Mouse (Mus musculus): Measurements from ENCODE around the gene Pdk2. TPM values are rescaled to one million over a fixed set of nuclear protein-coding genes. Genes with fewer than 3 reads are reported as not detected.
A peak's percentile ranks its signal among the peaks of the same experiment; 100 is the strongest.

Pdk2 gene
- 30.0 and 46.5 TPM in 2 replicates for polyA plus RNA-seq (2014; fragmentation: Nextera tagmentation; extraction: Ambion mirVana)

GRCm38 (mm10) chr11:95041139-95041609 is at the start of gene Pdk2:
Gene Pdk2 (minus strand): TSS chr11:95041354.
- peak within 1 kb of the TSS; percentile 61 for H3K27ac ChIP-seq (ENCODE audit: low read depth, low read length)
- 0% methylated on average over 41 of the region's 41 CpGs for WGBS
- peak; percentile 96 for ATAC-seq (ENCODE audit: low FRiP score, low TSS enrichment)
- H3K9me3 ChIP-seq (ENCODE audit: control insufficient read depth, low read length) = no peaks in the 10 kb centered on the region
- H3K4me1 ChIP-seq (ENCODE audit: control insufficient read depth, insufficient read depth, low read length) = peaks cover 10% of the 10 kb centered on the region; the same call in 1 of the 2 replicates
- peak within 1 kb of the TSS; percentile 83 for H3K4me2 ChIP-seq (replicated peaks; ENCODE audit: low read depth, low read length)
- peak within 1 kb of the TSS; percentile 58 for H3K9ac ChIP-seq (ENCODE audit: low read depth, low read length)
- no peaks in the 10 kb centered on the region for H3K27me3 ChIP-seq (ENCODE audit: control insufficient read depth, insufficient read depth, low read length)
- peaks cover 6% of the 10 kb centered on the region; the same call in 1 of the 2 replicates for H3K36me3 ChIP-seq (ENCODE audit: control insufficient read depth, insufficient read depth, low read length)
- H3K4me3 ChIP-seq (ENCODE audit: low read length) = peak within 1 kb of the TSS; percentile 65

- no peak for ATAC-seq (ENCODE audit: low FRiP score, low TSS enrichment)
- WGBS = 54% methylated on average over 16 of the region's 16 CpGs
These were observed 48.0 kb upstream of the Pdk2 start for GRCm38 (mm10) chr11:95088857-95089779.

GRCm38 (mm10) chr11:95088286-95088685 is 47.1 kb upstream of the Pdk2 start:
- no peak for ATAC-seq (ENCODE audit: low FRiP score, low TSS enrichment)
- no peak overlapping the region for H3K4me3 ChIP-seq (ENCODE audit: low read length)
- WGBS = 70% methylated on average over 7 of the region's 7 CpGs

More at GRCm38 (mm10) chr11:95088857-95089779, 48.0 kb upstream of the Pdk2 start:
- no peak overlapping the region for H3K9ac ChIP-seq (ENCODE audit: low read depth, low read length)
- H3K4me2 ChIP-seq (replicated peaks; ENCODE audit: low read depth, low read length) = no peak overlapping the region
- H3K4me1 ChIP-seq (ENCODE audit: control insufficient read depth, insufficient read depth, low read length) = peaks cover 30% of the 10 kb centered on the region
- H3K27ac ChIP-seq (ENCODE audit: low read depth, low read length) = no peak overlapping the region
- H3K9me3 ChIP-seq (ENCODE audit: control insufficient read depth, low read length) = no peaks in the 10 kb centered on the region
- no peaks in the 10 kb centered on the region for H3K27me3 ChIP-seq (ENCODE audit: control insufficient read depth, insufficient read depth, low read length)
- H3K36me3 ChIP-seq (ENCODE audit: control insufficient read depth, insufficient read depth, low read length) = no peaks in the 10 kb centered on the region
- H3K4me3 ChIP-seq (ENCODE audit: low read length) = no peak overlapping the region

GRCm38 (mm10) chr11:95087301-95088228 is 46.4 kb upstream of the Pdk2 start:
- 71% methylated on average over 17 of the region's 17 CpGs for WGBS
- H3K4me3 ChIP-seq (ENCODE audit: low read length) = no peak overlapping the region
- no peak overlapping the region for H3K9ac ChIP-seq (ENCODE audit: low read depth, low read length)
- ATAC-seq (ENCODE audit: low FRiP score, low TSS enrichment) = no peak
- no peaks in the 10 kb centered on the region for H3K36me3 ChIP-seq (ENCODE audit: control insufficient read depth, insufficient read depth, low read length)
- H3K27ac ChIP-seq (ENCODE audit: low read depth, low read length) = no peak overlapping the region; the same call in 1 of the 2 replicates
- H3K4me2 ChIP-seq (replicated peaks; ENCODE audit: low read depth, low read length) = no peak overlapping the region
- no peaks in the 10 kb centered on the region for H3K27me3 ChIP-seq (ENCODE audit: control insufficient read depth, insufficient read depth, low read length)
- no peaks in the 10 kb centered on the region for H3K9me3 ChIP-seq (ENCODE audit: control insufficient read depth, low read length)
- peaks cover 30% of the 10 kb centered on the region for H3K4me1 ChIP-seq (ENCODE audit: control insufficient read depth, insufficient read depth, low read length)

More at GRCm38 (mm10) chr11:95088286-95088685, 47.1 kb upstream of the Pdk2 start:
- Histone ChIP-seq H3K4me2 (replicated peaks; ENCODE audit: low read depth, low read length) (no peak overlapping the region), H3K9ac (ENCODE audit: low read depth, low read length) (no peak overlapping the region), H3K9me3 (ENCODE audit: control insufficient read depth, low read length) (no peaks in the 10 kb centered on the region), H3K36me3 (ENCODE audit: control insufficient read depth, insufficient read depth, low read length) (no peaks in the 10 kb centered on the region), H3K4me1 (ENCODE audit: control insufficient read depth, insufficient read depth, low read length) (peaks cover 30% of the 10 kb centered on the region), H3K27me3 (ENCODE audit: control insufficient read depth, insufficient read depth, low read length) (no peaks in the 10 kb centered on the region), H3K27ac (ENCODE audit: low read depth, low read length) (no peak overlapping the region; the same call in 1 of the 2 replicates)

- Histone ChIP-seq H3K9ac (ENCODE audit: low read depth, low read length) (0 out of 2 replicates have a peak overlapping the region, but pooled peaks have one; percentile 4), H3K9me3 (ENCODE audit: control insufficient read depth, low read length) (no peaks in the 10 kb centered on the region), H3K27me3 (ENCODE audit: control insufficient read depth, insufficient read depth, low read length) (no peaks in the 10 kb centered on the region), H3K4me2 (replicated peaks; ENCODE audit: low read depth, low read length) (no peak overlapping the region), H3K4me1 (ENCODE audit: control insufficient read depth, insufficient read depth, low read length) (peaks cover 30% of the 10 kb centered on the region), H3K4me3 (ENCODE audit: low read length) (no peak overlapping the region), H3K36me3 (ENCODE audit: control insufficient read depth, insufficient read depth, low read length) (no peaks in the 10 kb centered on the region), H3K27ac (ENCODE audit: low read depth, low read length) (peak overlapping the region; percentile 77)
- 45% methylated on average over 5 of the region's 5 CpGs for WGBS
- ATAC-seq (ENCODE audit: low FRiP score, low TSS enrichment) = peak; percentile 51
These were observed 45.1 kb upstream of the Pdk2 start for GRCm38 (mm10) chr11:95086229-95086628.

GRCm38 (mm10) chr11:95085710-95086109 is 44.6 kb upstream of the Pdk2 start:
- Histone ChIP-seq H3K4me2 (replicated peaks; ENCODE audit: low read depth, low read length) (no peak overlapping the region), H3K4me1 (ENCODE audit: control insufficient read depth, insufficient read depth, low read length) (peaks cover 34% of the 10 kb centered on the region), H3K4me3 (ENCODE audit: low read length) (no peak overlapping the region), H3K27ac (ENCODE audit: low read depth, low read length) (peak overlapping the region; percentile 77), H3K36me3 (ENCODE audit: control insufficient read depth, insufficient read depth, low read length) (no peaks in the 10 kb centered on the region), H3K27me3 (ENCODE audit: control insufficient read depth, insufficient read depth, low read length) (no peaks in the 10 kb centered on the region), H3K9ac (ENCODE audit: low read depth, low read length) (0 out of 2 replicates have a peak overlapping the region, but pooled peaks have one; percentile 4), H3K9me3 (ENCODE audit: control insufficient read depth, low read length) (no peaks in the 10 kb centered on the region)
- peak; percentile 26; the same call in 1 of the 2 replicates for ATAC-seq (ENCODE audit: low FRiP score, low TSS enrichment)
- WGBS = 5% methylated on average over 5 of the region's 5 CpGs

- no peak overlapping the region for H3K27ac ChIP-seq (ENCODE audit: low read depth, low read length)
- H3K4me1 ChIP-seq (ENCODE audit: control insufficient read depth, insufficient read depth, low read length) = peaks cover 42% of the 10 kb centered on the region
- H3K36me3 ChIP-seq (ENCODE audit: control insufficient read depth, insufficient read depth, low read length) = no peaks in the 10 kb centered on the region
- H3K9ac ChIP-seq (ENCODE audit: low read depth, low read length) = no peak overlapping the region
- H3K9me3 ChIP-seq (ENCODE audit: control insufficient read depth, low read length) = no peaks in the 10 kb centered on the region
- no peak overlapping the region for H3K4me2 ChIP-seq (replicated peaks; ENCODE audit: low read depth, low read length)
- WGBS = 52% methylated on average over 5 of the region's 5 CpGs
- no peak for ATAC-seq (ENCODE audit: low FRiP score, low TSS enrichment)
- no peaks in the 10 kb centered on the region for H3K27me3 ChIP-seq (ENCODE audit: control insufficient read depth, insufficient read depth, low read length)
- no peak overlapping the region for H3K4me3 ChIP-seq (ENCODE audit: low read length)
These were observed 43.7 kb upstream of the Pdk2 start for GRCm38 (mm10) chr11:95084811-95085382.

- Histone ChIP-seq H3K27me3 (ENCODE audit: control insufficient read depth, insufficient read depth, low read length) (no peaks in the 10 kb centered on the region), H3K4me3 (ENCODE audit: low read length) (no peak overlapping the region), H3K4me2 (replicated peaks; ENCODE audit: low read depth, low read length) (no peak overlapping the region), H3K9me3 (ENCODE audit: control insufficient read depth, low read length) (no peaks in the 10 kb centered on the region), H3K9ac (ENCODE audit: low read depth, low read length) (no peak overlapping the region), H3K27ac (ENCODE audit: low read depth, low read length) (no peak overlapping the region), H3K4me1 (ENCODE audit: control insufficient read depth, insufficient read depth, low read length) (peaks cover 45% of the 10 kb centered on the region), H3K36me3 (ENCODE audit: control insufficient read depth, insufficient read depth, low read length) (no peaks in the 10 kb centered on the region)
- ATAC-seq (ENCODE audit: low FRiP score, low TSS enrichment) = no peak
- 48% methylated on average over 4 of the region's 4 CpGs for WGBS
These were observed 43.0 kb upstream of the Pdk2 start for GRCm38 (mm10) chr11:95084175-95084574.
